Mouse (Mus musculus): ENCODE measurements around the gene Dot1l.
A peak's percentile ranks its signal among the peaks of the same experiment; 100 is the strongest.

The Dot1l gene

GRCm38 (mm10) chr10:80754594-80755290, at the start of gene Dot1l:
Gene Dot1l (plus strand): TSS chr10:80755206.
- peak; percentile 99 for DNase-seq (ENCODE audit: low spot score)

- DNase-seq (ENCODE audit: low spot score) = no peak
Observed at GRCm38 (mm10) chr10:80705479-80705878, 49.5 kb upstream of the Dot1l start.

GRCm38 (mm10) chr10:80710834-80711233, 44.2 kb upstream of the Dot1l start:
- DNase-seq (ENCODE audit: low spot score) = no peak

GRCm38 (mm10) chr10:80717281-80717680, 37.7 kb upstream of the Dot1l start:
- DNase-seq (ENCODE audit: low spot score) = no peak

GRCm38 (mm10) chr10:80727369-80728127, 27.5 kb upstream of the Dot1l start:
- no peak for DNase-seq (ENCODE audit: low spot score)

- no peak for DNase-seq (ENCODE audit: low spot score)
Observed at GRCm38 (mm10) chr10:80732611-80733101, 22.4 kb upstream of the Dot1l start.

- no peak for DNase-seq (ENCODE audit: low spot score)
Observed at GRCm38 (mm10) chr10:80736731-80737130, 18.3 kb upstream of the Dot1l start.

GRCm38 (mm10) chr10:80738657-80739056, 16.3 kb upstream of the Dot1l start:
- no peak for DNase-seq (ENCODE audit: low spot score)

- no peak for DNase-seq (ENCODE audit: low spot score)
Observed at GRCm38 (mm10) chr10:80741146-80741545, 13.9 kb upstream of the Dot1l start.

- no peak for DNase-seq (ENCODE audit: low spot score)
Observed at GRCm38 (mm10) chr10:80741634-80742179, 13.3 kb upstream of the Dot1l start.

GRCm38 (mm10) chr10:80742180-80742978, 12.6 kb upstream of the Dot1l start, which contains the start of gene Ap3d1:
Gene Ap3d1 (minus strand): TSS chr10:80742264.
- DNase-seq (ENCODE audit: low spot score) = peak; percentile 99

- peak; percentile 62 for DNase-seq (ENCODE audit: low spot score)
Observed at GRCm38 (mm10) chr10:80744262-80744661, 10.7 kb upstream of the Dot1l start.

GRCm38 (mm10) chr10:80747410-80747809, 7.6 kb upstream of the Dot1l start:
- DNase-seq (ENCODE audit: low spot score) = peak; percentile 83

- peak; percentile 86 for DNase-seq (ENCODE audit: low spot score)
Observed at GRCm38 (mm10) chr10:80748609-80749008, 6.4 kb upstream of the Dot1l start.

- DNase-seq (ENCODE audit: low spot score) = peak; percentile 24
Observed at GRCm38 (mm10) chr10:80751188-80751832, 3.7 kb upstream of the Dot1l start.

GRCm38 (mm10) chr10:80752079-80752625, 2.9 kb upstream of the Dot1l start:
- DNase-seq (ENCODE audit: low spot score) = peak; percentile 83

- no peak for DNase-seq (ENCODE audit: low spot score)
Observed at GRCm38 (mm10) chr10:80755291-80756015, 447 bp downstream of the Dot1l start.

- DNase-seq (ENCODE audit: low spot score) = peak; percentile 17
Observed at GRCm38 (mm10) chr10:80756099-80756498, 1.1 kb downstream of the Dot1l start.

GRCm38 (mm10) chr10:80756509-80756908, 1.5 kb downstream of the Dot1l start:
- DNase-seq (ENCODE audit: low spot score) = no peak

GRCm38 (mm10) chr10:80756967-80757366, 2.0 kb downstream of the Dot1l start:
- DNase-seq (ENCODE audit: low spot score) = no peak

Measured in embryo, embryonic 10 days (tissue).